ENCODE assay signal across 9 mouse cellular contexts in the genomic region with DNA sequence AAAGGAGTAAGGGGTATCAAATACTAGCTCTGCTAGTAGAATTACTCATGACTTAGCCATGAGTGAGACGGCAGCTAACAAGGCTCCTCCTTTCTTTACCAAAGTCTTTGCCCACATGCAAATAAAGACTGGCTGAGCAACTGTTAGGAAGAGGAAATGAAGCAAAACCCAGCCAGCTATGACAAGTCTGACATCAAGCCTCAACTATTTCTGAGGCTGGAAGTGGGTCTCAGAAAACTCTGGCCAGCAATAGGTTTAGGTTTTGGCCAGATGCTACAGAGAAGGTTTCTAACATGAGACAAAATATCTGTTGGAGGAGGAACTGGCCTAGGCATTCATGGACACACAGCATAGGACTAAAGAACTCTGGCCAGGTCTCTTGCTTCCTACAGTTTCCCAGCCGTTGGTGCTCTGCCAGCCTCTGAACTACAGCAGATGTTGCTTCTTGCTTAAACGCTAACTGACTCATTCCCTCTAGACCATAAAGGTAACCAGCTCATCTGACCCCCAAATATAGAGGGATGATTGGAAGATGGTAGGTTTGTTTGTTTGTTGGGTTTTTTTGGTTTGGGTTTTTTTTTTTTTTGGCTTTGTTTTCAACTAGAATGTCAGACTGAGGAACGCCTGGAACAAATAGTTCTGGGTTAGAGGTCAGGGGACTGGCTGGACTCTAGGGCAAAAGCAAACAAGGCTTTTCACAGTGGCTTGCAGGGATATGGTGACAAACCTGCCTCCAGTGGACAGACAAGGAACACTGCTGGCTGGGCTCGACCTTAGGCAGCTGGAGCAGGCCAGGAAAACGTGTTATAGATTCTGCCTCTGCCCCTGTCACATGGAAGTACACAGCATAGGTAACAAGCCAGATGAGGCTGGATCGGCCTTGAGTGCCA. TPM values are rescaled to one million over a fixed set of nuclear protein-coding genes. Genes with fewer than 3 reads are reported as not detected.
DNase-seq lines count a peak whose midpoint lies in the region.
"Had no signal": no experiment of that assay in that cellular context is flagged by ENCODE, and none has a peak within 500 bp of the region (broad histone marks: within the 10 kb centered on the region; RNA-seq: fewer than 3 reads in every experiment).

No protein-coding gene starts in this region.

- peaks cover 5% of the 10 kb centered on the region for H3K4me1 ChIP-seq in brown adipose tissue, adult 24 weeks (ENCODE audit: control insufficient read depth, insufficient read depth, insufficient read length, low read length)
- H3K4me1 ChIP-seq: embryonic facial prominence, embryonic 13.5 days had no signal

- no peak overlapping the region for H3K4me3 ChIP-seq in brown adipose tissue, adult 24 weeks (ENCODE audit: insufficient read depth, low read depth, low read length)

- peak; percentile 26 for DNase-seq in gastrocnemius, adult 18-20 months (ENCODE audit: low spot score)
- DNase-seq in gastrocnemius, adult 8-10 months (ENCODE audit: low spot score in 2 of 2) = no peak
- DNase-seq in 3T3-L1 (ENCODE audit: low read depth, low spot score) = peak; percentile 95
- peak; percentile 16 to 36 for DNase-seq in lung, adult 18-20 months
- DNase-seq in right cerebral cortex, postnatal 25 days = no peak
- DNase-seq in layer of hippocampus, adult 8-10 months (ENCODE audit: low spot score in 2 of 2) = no peak
- no peak for DNase-seq in T-cell, adult 2 months (ENCODE audit: low spot score)

- peak overlapping the region; percentile 96 for H3K27ac ChIP-seq in brown adipose tissue, adult 24 weeks (replicated peaks; ENCODE audit: low read depth, low read length)
- H3K27ac ChIP-seq: embryonic facial prominence, embryonic 13.5 days had no signal

RNA-seq across cellular contexts. Expression of a gene that starts 41.0 kb away (rescaled TPM):
- 10 to 100 TPM; 29.0 to 31.2 TPM for total RNA-seq in gastrocnemius, adult 18-20 months (2021)
- 10 to 100 TPM; 23.6 to 32.2 (median 28.3) TPM for total RNA-seq in gastrocnemius, adult 8-10 months (2022)
- polyA plus RNA-seq in brown adipose tissue, adult 24 weeks (2012; ENCODE audit: insufficient read depth, insufficient read length, missing spikeins) = 39.4 and 47.7 TPM in 2 replicates
- 10 to 100 TPM; 46.3 to 54.2 (median 48.7) TPM for total RNA-seq in layer of hippocampus, adult 8-10 months (2022)

Comparison
In these comparisons a context has a peak if more than half of its experiments do, and no peak if none do; other contexts are left out.
1. DNase-seq: peak in gastrocnemius, adult 18-20 months (single experiment), 3T3-L1 (single experiment) and lung, adult 18-20 months (2 of 2); none in gastrocnemius, adult 8-10 months (0 of 2), right cerebral cortex, postnatal 25 days (single experiment), layer of hippocampus, adult 8-10 months (0 of 2) and T-cell, adult 2 months (single experiment).